Mouse (Mus musculus) liver, embryonic 15.5 days (tissue): Measurements from ENCODE around the gene Cfap77. TPM values are rescaled to one million over a fixed set of nuclear protein-coding genes. Genes with fewer than 3 reads are reported as not detected.

Experiments used
- ATAC-seq: fragments of 200-750 bp; cut with Nextera tagmentation; 2 replicates; pipeline ENCODE4 v1.8.0; 2017; ENCODE audit warnings: moderate number of reproducible peaks, mild to moderate bottlenecking, moderate library complexity; ENCODE audit not compliant: insufficient read depth
- H3K27ac ChIP-seq: fragments of 300-500 bp; sonication (generic); replicated peaks from 2 replicates; pipeline ENCODE4 v1.5.1; 2015; ENCODE audit warnings: mild to moderate bottlenecking, inconsistent platforms
- H3K27me3 ChIP-seq: fragments of 300-500 bp; sonication (generic); 2 replicates; pipeline ENCODE4 v1.6.1; 2015; ENCODE audit warnings: mild to moderate bottlenecking, inconsistent platforms
- H3K36me3 ChIP-seq: fragments of 300-500 bp; sonication (generic); replicated peaks from 2 replicates; pipeline ENCODE4 v1.6.1; 2015; ENCODE audit warnings: moderate library complexity, mild to moderate bottlenecking, inconsistent platforms
- H3K4me1 ChIP-seq: fragments of 300-500 bp; sonication (generic); replicated peaks from 2 replicates; pipeline ENCODE4 v1.6.1; 2015; ENCODE audit warnings: inconsistent platforms
- H3K4me2 ChIP-seq: fragments of 300-500 bp; sonication (generic); 2 replicates; pipeline ENCODE4 v1.6.1; 2015; ENCODE audit warnings: moderate library complexity, mild to moderate bottlenecking, inconsistent platforms
- H3K4me3 ChIP-seq: fragments of 300-500 bp; sonication (generic); replicated peaks from 2 replicates; pipeline ENCODE4 v1.5.1; 2015; ENCODE audit warnings: mild to moderate bottlenecking, inconsistent platforms
- H3K9ac ChIP-seq: fragments of 300-500 bp; sonication (generic); 2 replicates; pipeline ENCODE4 v1.6.1; 2015; ENCODE audit warnings: moderate library complexity, mild to moderate bottlenecking, inconsistent platforms
- H3K9me3 ChIP-seq: fragments of 300-500 bp; sonication (generic); replicated peaks from 2 replicates; pipeline ENCODE4 v1.6.1; 2016; ENCODE audit warnings: inconsistent platforms
- WGBS: fragments of 180-500 bp; shearing (Covaris S2); methylation state at CpG from one replicate; pipeline ENCODE4 v1.1.7; 2015; ENCODE audit warnings: mixed read lengths; ENCODE audit not compliant: insufficient replicate concordance; 5-methylcytosine and 5-hydroxymethylcytosine counted together
- polyA plus RNA-seq: library from polyadenylated mRNA; unstranded; fragments of >200 nt; fragmentation: Nextera tagmentation; extraction: Ambion mirVana; gene quantifications from 2 replicates; pipeline ENCODE4 v1.2.1, GENCODE M21; 2015

The Cfap77 gene
- polyA plus RNA-seq, 1 experiment from 2014 or later: not detected

GRCm38 (mm10) chr2:28994014-28994413 lies 60.9 kb downstream of the Cfap77 start:
- 51% methylated on average over 12 of the region's 12 CpGs for WGBS
- Histone ChIP-seq H3K9me3 (no peaks in the 10 kb centered on the region), H3K9ac (no peak overlapping the region), H3K4me1 (no peaks in the 10 kb centered on the region), H3K36me3 (no peaks in the 10 kb centered on the region), H3K4me2 (no peak overlapping the region), H3K27me3 (no peaks in the 10 kb centered on the region), H3K4me3 (no peak overlapping the region), H3K27ac (no peak overlapping the region)
- ATAC-seq: no peak

DNA sequence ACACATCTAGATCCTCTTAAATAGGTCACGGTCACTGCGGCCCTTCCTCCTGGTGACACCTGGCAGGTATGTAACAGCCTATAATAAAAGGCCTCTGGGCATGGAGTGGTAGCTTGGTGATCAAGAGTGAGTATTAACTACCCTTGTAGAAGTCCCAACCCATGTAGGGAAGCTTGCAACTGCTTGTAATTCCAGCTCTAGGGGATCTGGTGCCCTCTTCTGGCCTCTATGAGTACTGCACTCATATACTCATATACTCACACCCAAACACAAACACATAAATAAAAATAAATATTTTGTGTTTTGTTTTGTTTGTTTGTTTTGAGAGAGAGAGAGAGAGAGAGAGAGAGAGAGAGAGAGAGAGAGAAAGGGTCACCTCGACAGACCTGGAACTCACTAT lies 66.1 kb downstream of the Cfap77 start:
- Histone ChIP-seq H3K4me3 (no peak overlapping the region), H3K4me2 (no peak overlapping the region), H3K9me3 (no peaks in the 10 kb centered on the region), H3K9ac (no peak overlapping the region), H3K36me3 (no peaks in the 10 kb centered on the region), H3K4me1 (no peaks in the 10 kb centered on the region), H3K27ac (no peak overlapping the region), H3K27me3 (no peaks in the 10 kb centered on the region)
- WGBS: 83% methylated on average over 3 of the region's 3 CpGs
- no peak for ATAC-seq

- 60% methylated on average over 20 of the region's 20 CpGs for WGBS
- Histone ChIP-seq H3K9ac (no peak overlapping the region), H3K27ac (no peak overlapping the region), H3K4me3 (no peak overlapping the region), H3K4me2 (no peak overlapping the region), H3K36me3 (no peaks in the 10 kb centered on the region), H3K4me1 (no peaks in the 10 kb centered on the region), H3K9me3 (no peaks in the 10 kb centered on the region), H3K27me3 (peaks cover 7% of the 10 kb centered on the region; the same call in 1 of the 2 replicates)
- ATAC-seq: no peak
Measured at GRCm38 (mm10) chr2:28980080-28980910, 74.6 kb downstream of the Cfap77 start.

DNA sequence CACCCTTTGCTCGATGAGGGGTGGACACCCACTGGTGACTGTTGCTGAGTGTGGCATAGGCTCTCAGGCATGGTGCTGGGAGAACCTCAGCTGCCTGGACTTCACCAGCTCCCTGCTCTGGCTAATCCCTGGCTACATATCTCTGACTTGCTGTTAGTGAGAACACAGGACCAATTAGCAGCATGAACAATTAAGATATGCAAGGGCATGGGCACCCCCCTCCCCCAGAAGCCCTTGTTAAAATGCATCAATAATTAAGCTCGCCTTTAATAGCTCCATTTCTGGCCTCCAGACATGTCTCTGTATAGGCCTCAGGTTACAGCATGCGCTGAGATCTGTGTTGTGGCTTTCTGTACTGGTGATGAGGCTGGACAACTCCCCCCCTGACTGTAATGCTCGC lies 76.4 kb downstream of the Cfap77 start:
- ATAC-seq: no peak
- no peak overlapping the region for H3K27ac ChIP-seq
- H3K4me3 ChIP-seq: no peak overlapping the region
- no peaks in the 10 kb centered on the region for H3K4me1 ChIP-seq
- WGBS: 48% methylated on average over 4 of the region's 4 CpGs
- no peaks in the 10 kb centered on the region for H3K9me3 ChIP-seq
- peaks cover 20% of the 10 kb centered on the region; the same call in 1 of the 2 replicates for H3K27me3 ChIP-seq
- H3K4me2 ChIP-seq: no peak overlapping the region
- no peaks in the 10 kb centered on the region for H3K36me3 ChIP-seq
- H3K9ac ChIP-seq: no peak overlapping the region

- no peaks in the 10 kb centered on the region for H3K36me3 ChIP-seq
- H3K9ac ChIP-seq: no peak overlapping the region
- H3K4me3 ChIP-seq: no peak overlapping the region
- peaks cover 22% of the 10 kb centered on the region; the same call in 1 of the 2 replicates for H3K27me3 ChIP-seq
- H3K9me3 ChIP-seq: no peaks in the 10 kb centered on the region
- no peak for ATAC-seq
- no peak overlapping the region for H3K4me2 ChIP-seq
- no peaks in the 10 kb centered on the region for H3K4me1 ChIP-seq
- H3K27ac ChIP-seq: no peak overlapping the region
- 8% methylated on average over 7 of the region's 7 CpGs for WGBS
Measured at GRCm38 (mm10) chr2:28976635-28977034, 78.2 kb downstream of the Cfap77 start.

- no peak overlapping the region for H3K27ac ChIP-seq
- no peaks in the 10 kb centered on the region for H3K9me3 ChIP-seq
- H3K4me3 ChIP-seq: no peak overlapping the region
- no peaks in the 10 kb centered on the region for H3K4me1 ChIP-seq
- no peak for ATAC-seq
- H3K36me3 ChIP-seq: no peaks in the 10 kb centered on the region
- 60% methylated on average over 5 of the region's 5 CpGs for WGBS
- peaks cover 22% of the 10 kb centered on the region; the same call in 1 of the 2 replicates for H3K27me3 ChIP-seq
- no peak overlapping the region for H3K9ac ChIP-seq
- no peak overlapping the region for H3K4me2 ChIP-seq
Measured at GRCm38 (mm10) chr2:28975604-28976003, 79.3 kb downstream of the Cfap77 start.

DNA sequence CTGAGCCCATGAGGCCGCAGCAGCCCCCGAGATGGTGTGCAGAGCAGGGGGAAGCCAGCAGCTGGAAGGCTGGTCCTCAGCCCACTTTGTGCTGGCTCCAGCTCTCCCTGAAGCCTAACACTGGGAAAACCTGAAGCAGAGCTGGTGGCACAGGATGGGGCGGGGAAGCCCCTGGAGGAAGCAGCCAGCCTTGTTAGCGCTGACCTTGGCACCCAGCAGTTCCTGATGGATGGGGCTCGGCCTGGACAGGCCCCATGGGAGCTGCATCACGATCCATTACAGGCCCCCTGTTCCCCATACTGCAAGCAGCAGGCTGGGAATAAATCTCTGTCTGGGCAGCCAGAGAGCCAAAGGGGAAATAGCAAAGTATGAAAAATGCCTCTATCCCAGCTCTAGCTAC lies 80.3 kb downstream of the Cfap77 start:
- H3K27me3 ChIP-seq: peaks cover 22% of the 10 kb centered on the region; the same call in 1 of the 2 replicates
- H3K4me1 ChIP-seq: no peaks in the 10 kb centered on the region
- no peak overlapping the region for H3K9ac ChIP-seq
- no peak for ATAC-seq
- H3K36me3 ChIP-seq: no peaks in the 10 kb centered on the region
- no peak overlapping the region for H3K4me3 ChIP-seq
- WGBS: 28% methylated on average over 6 of the region's 6 CpGs
- H3K4me2 ChIP-seq: no peak overlapping the region
- H3K27ac ChIP-seq: no peak overlapping the region
- H3K9me3 ChIP-seq: no peaks in the 10 kb centered on the region

- Histone ChIP-seq H3K4me3 (no peak overlapping the region), H3K27ac (no peak overlapping the region), H3K36me3 (no peaks in the 10 kb centered on the region), H3K9me3 (no peaks in the 10 kb centered on the region), H3K9ac (no peak overlapping the region), H3K4me1 (no peaks in the 10 kb centered on the region), H3K27me3 (peaks cover 25% of the 10 kb centered on the region; the same call in 1 of the 2 replicates), H3K4me2 (no peak overlapping the region)
- no peak for ATAC-seq
- 38% methylated on average over 15 of the region's 15 CpGs for WGBS
Measured at GRCm38 (mm10) chr2:28973832-28974450, 80.9 kb downstream of the Cfap77 start.

DNA sequence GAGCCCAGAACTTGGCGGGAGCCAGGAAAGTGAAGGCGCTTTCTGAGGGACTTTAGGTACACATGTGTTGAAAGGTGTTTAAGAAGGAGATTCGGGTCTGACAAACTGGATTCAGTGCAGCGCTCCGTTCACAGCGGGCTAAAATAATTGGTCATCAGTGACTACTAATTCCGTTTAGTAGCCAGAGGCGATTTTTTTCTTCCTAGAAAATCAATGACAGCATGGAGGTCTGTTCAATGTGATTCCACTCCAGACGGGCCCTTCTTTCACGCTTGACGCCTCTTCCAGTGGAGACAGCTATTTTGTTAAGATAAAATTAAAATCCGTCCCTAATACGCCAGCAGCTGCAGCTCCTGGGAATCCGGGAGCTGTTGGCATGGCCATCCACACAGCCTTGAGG lies 84.4 kb downstream of the Cfap77 start:
- no peaks in the 10 kb centered on the region for H3K36me3 ChIP-seq
- no peak overlapping the region for H3K27ac ChIP-seq
- no peak overlapping the region for H3K4me3 ChIP-seq
- H3K9me3 ChIP-seq: no peaks in the 10 kb centered on the region
- no peaks in the 10 kb centered on the region for H3K4me1 ChIP-seq
- no peak overlapping the region for H3K4me2 ChIP-seq
- H3K27me3 ChIP-seq: peaks cover 20% of the 10 kb centered on the region; the same call in 1 of the 2 replicates
- no peak overlapping the region for H3K9ac ChIP-seq
- ATAC-seq: no peak
- WGBS: 75% methylated on average over 14 of the region's 14 CpGs

GRCm38 (mm10) chr2:28968278-28968677 lies 86.6 kb downstream of the Cfap77 start:
- Histone ChIP-seq H3K27ac (no peak overlapping the region), H3K9me3 (no peaks in the 10 kb centered on the region), H3K27me3 (0 out of 2 replicates have a peak, but pooled peaks cover 4% of the 10 kb centered on the region), H3K4me3 (no peak overlapping the region), H3K4me2 (no peak overlapping the region), H3K4me1 (no peaks in the 10 kb centered on the region), H3K9ac (no peak overlapping the region), H3K36me3 (no peaks in the 10 kb centered on the region)
- no peak for ATAC-seq
- 77% methylated on average over 1 of the region's 1 CpGs for WGBS

GRCm38 (mm10) chr2:28966151-28966795 lies 88.6 kb downstream of the Cfap77 start:
- Histone ChIP-seq H3K4me2 (no peak overlapping the region), H3K27ac (no peak overlapping the region)
- no peak for ATAC-seq

More at GRCm38 (mm10) chr2:28966151-28966795, 88.6 kb downstream of the Cfap77 start:
- Histone ChIP-seq H3K9ac (no peak overlapping the region), H3K36me3 (no peaks in the 10 kb centered on the region), H3K4me1 (no peaks in the 10 kb centered on the region), H3K9me3 (no peaks in the 10 kb centered on the region), H3K27me3 (0 out of 2 replicates have a peak, but pooled peaks cover 4% of the 10 kb centered on the region), H3K4me3 (no peak overlapping the region)
- 56% methylated on average over 14 of the region's 14 CpGs for WGBS
